Mouse (Mus musculus) kidney, embryonic 14.5 days (tissue): Measurements from ENCODE around the gene Qrfp. TPM values are rescaled to one million over a fixed set of nuclear protein-coding genes. Genes with fewer than 3 reads are reported as not detected.

Experiments
- ATAC-seq: fragments of 200-750 bp; cut with Nextera tagmentation; 2 replicates; pipeline ENCODE4 v1.8.0; 2017; ENCODE audit warnings: moderate number of reproducible peaks, mild to moderate bottlenecking, moderate TSS enrichment, moderate library complexity; ENCODE audit not compliant: low FRiP score, low TSS enrichment
- H3K27ac ChIP-seq: fragments of 300-500 bp; sonication (generic); 2 replicates; pipeline ENCODE4 v1.5.1; 2014; ENCODE audit warnings: low read depth, mild to moderate bottlenecking, low read length, moderate library complexity, mixed read lengths
- H3K27me3 ChIP-seq: fragments of 300-500 bp; sonication (generic); 2 replicates; pipeline ENCODE4 v1.6.1; 2014; ENCODE audit warnings: mild to moderate bottlenecking, low read length; ENCODE audit not compliant: control insufficient read depth, insufficient read depth
- H3K36me3 ChIP-seq: fragments of 300-500 bp; sonication (generic); 2 replicates; pipeline ENCODE4 v1.6.1; 2014; ENCODE audit warnings: low read length, mixed read lengths; ENCODE audit not compliant: control insufficient read depth, insufficient read depth
- H3K4me1 ChIP-seq: fragments of 300-500 bp; sonication (generic); 2 replicates; pipeline ENCODE4 v1.6.1; 2014; ENCODE audit warnings: low read length, mixed read lengths; ENCODE audit not compliant: control insufficient read depth, insufficient read depth
- H3K4me2 ChIP-seq: fragments of 300-500 bp; sonication (generic); replicated peaks from 2 replicates; pipeline ENCODE4 v1.6.1; 2014; ENCODE audit warnings: low read depth, mild to moderate bottlenecking, low read length
- H3K4me3 ChIP-seq: fragments of 300-500 bp; sonication (generic); 2 replicates; pipeline ENCODE4 v1.5.1; 2014; ENCODE audit warnings: mild to moderate bottlenecking, low read length
- H3K9ac ChIP-seq: fragments of 300-500 bp; sonication (generic); 2 replicates; pipeline ENCODE4 v1.6.1; 2014; ENCODE audit warnings: low read depth, mild to moderate bottlenecking, low read length, moderate library complexity
- H3K9me3 ChIP-seq: fragments of 300-500 bp; sonication (generic); 2 replicates; pipeline ENCODE4 v1.6.1; 2016; ENCODE audit warnings: low read length; ENCODE audit not compliant: control insufficient read depth
- WGBS: fragments of 180-500 bp; shearing (Covaris S2); extraction: QIAGEN DNeasy Blood & Tissue Kit; methylation state at CpG from one replicate; pipeline ENCODE4 v1.1.7; 2014; 5-methylcytosine and 5-hydroxymethylcytosine counted together
- polyA plus RNA-seq: library from polyadenylated mRNA; unstranded; fragments of >200 nt; fragmentation: Nextera tagmentation; extraction: Ambion mirVana; gene quantifications from 2 replicates; pipeline ENCODE4 v1.2.1, GENCODE M21; 2014

Gene Qrfp
- polyA plus RNA-seq, 1 experiment from 2014 or later = not detected

GRCm38 (mm10) chr2:31769631-31770111, 40.7 kb downstream of the Qrfp start:
- 33% methylated on average over 6 of the region's 6 CpGs for WGBS
- Histone ChIP-seq H3K27me3 (no peaks in the 10 kb centered on the region), H3K36me3 (no peaks in the 10 kb centered on the region), H3K9ac (peak overlapping the region; percentile 23; the same call in 1 of the 2 replicates), H3K9me3 (no peaks in the 10 kb centered on the region), H3K4me1 (peaks cover 60% of the 10 kb centered on the region), H3K4me3 (0 out of 2 replicates have a peak overlapping the region, but pooled peaks have one; percentile 3), H3K4me2 (peak overlapping the region; percentile 21; the same call in 1 of the 2 replicates), H3K27ac (peak overlapping the region; percentile 51)
- ATAC-seq = no peak

DNA sequence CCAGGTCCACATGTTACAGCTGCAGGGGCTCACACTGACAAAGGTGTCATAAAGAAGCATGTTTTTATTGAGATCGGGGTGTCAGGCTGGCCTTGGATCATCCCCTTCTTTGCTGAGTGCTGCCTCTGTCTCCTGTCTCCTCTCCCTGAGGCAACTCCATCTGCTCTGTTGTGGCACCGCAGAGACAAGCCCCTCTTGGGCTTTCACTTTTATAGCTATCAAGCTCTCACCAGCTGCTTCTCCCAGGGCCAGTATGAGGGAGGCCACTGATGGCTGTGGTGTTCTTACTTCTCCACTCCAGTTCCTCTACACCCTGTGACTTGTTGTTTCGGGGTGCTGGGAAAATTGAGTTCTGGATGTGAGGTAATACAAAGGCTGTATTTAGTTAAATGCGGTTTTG, 41.3 kb downstream of the Qrfp start:
- no peak for ATAC-seq
- Histone ChIP-seq H3K27ac (peak overlapping the region; percentile 51; the same call in 1 of the 2 replicates), H3K27me3 (no peaks in the 10 kb centered on the region), H3K4me3 (0 out of 2 replicates have a peak overlapping the region, but pooled peaks have one; percentile 3), H3K9me3 (no peaks in the 10 kb centered on the region), H3K9ac (peak overlapping the region; percentile 23; the same call in 1 of the 2 replicates), H3K4me2 (peak overlapping the region; percentile 21), H3K4me1 (peaks cover 62% of the 10 kb centered on the region), H3K36me3 (no peaks in the 10 kb centered on the region)
- 37% methylated on average over 4 of the region's 4 CpGs for WGBS

DNA sequence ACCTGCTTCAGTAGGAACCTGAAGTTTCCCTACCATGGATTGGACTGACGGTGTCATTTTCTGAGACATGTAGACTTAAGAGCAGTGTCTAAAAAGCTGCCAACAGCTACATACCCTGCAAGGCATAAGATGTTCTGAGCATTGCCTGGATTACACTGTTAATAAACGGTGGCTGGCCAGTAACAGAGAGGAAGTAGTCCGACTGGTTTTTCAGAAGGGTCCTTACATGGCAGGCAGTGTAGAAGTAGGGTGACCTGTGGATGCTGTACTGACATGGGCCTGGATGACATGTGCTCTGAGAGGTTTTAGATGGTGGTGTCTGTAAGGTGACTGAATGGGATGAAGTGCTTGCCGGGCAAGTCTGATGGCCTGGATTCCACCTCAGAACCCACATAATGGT, 42.6 kb downstream of the Qrfp start:
- Histone ChIP-seq H3K4me2 (no peak overlapping the region), H3K4me1 (peaks cover 71% of the 10 kb centered on the region), H3K36me3 (no peaks in the 10 kb centered on the region), H3K4me3 (no peak overlapping the region), H3K9me3 (no peaks in the 10 kb centered on the region), H3K9ac (no peak overlapping the region), H3K27ac (no peak overlapping the region), H3K27me3 (no peaks in the 10 kb centered on the region)
- ATAC-seq = no peak
- WGBS = 67% methylated on average over 4 of the region's 4 CpGs

GRCm38 (mm10) chr2:31767104-31767503, 43.3 kb downstream of the Qrfp start:
- no peak for ATAC-seq
- no peak overlapping the region for H3K27ac ChIP-seq
- H3K9me3 ChIP-seq = no peaks in the 10 kb centered on the region
- peaks cover 77% of the 10 kb centered on the region for H3K4me1 ChIP-seq
- no peak overlapping the region for H3K9ac ChIP-seq
- H3K4me3 ChIP-seq = no peak overlapping the region
- no peaks in the 10 kb centered on the region for H3K27me3 ChIP-seq
- no peak overlapping the region for H3K4me2 ChIP-seq
- 95% methylated on average over 6 of the region's 6 CpGs for WGBS
- no peaks in the 10 kb centered on the region for H3K36me3 ChIP-seq

GRCm38 (mm10) chr2:31763271-31763670, 47.1 kb downstream of the Qrfp start:
- Histone ChIP-seq H3K36me3 (no peaks in the 10 kb centered on the region), H3K4me3 (no peak overlapping the region), H3K27me3 (no peaks in the 10 kb centered on the region), H3K4me2 (peak overlapping the region; percentile 62), H3K9me3 (no peaks in the 10 kb centered on the region), H3K4me1 (peaks cover 49% of the 10 kb centered on the region), H3K27ac (peak overlapping the region; percentile 71; the same call in 1 of the 2 replicates), H3K9ac (no peak overlapping the region)
- WGBS = 30% methylated on average over 2 of the region's 2 CpGs
- ATAC-seq = no peak

DNA sequence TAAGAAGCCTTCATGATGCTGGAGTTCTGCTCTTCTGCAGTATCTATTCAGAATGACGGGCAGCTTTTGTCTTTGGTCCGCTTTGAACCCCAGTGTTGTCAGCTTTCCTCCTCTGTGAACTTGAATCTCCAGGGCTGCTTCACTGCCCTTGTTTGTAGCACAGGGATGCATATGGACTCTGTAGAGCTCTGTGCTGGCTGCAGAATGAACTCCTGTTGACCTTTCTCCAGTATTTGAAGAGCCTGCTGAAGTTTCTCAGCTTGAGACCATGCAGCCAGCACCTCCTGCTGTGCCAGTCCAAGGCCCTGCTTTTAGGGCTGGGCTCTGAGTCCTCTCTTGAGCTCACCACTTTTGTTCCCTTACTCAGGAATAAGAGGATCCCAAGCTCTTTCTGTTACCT, 47.5 kb downstream of the Qrfp start:
- 36% methylated on average over 2 of the region's 2 CpGs for WGBS
- no peak for ATAC-seq
- Histone ChIP-seq H3K4me1 (peaks cover 45% of the 10 kb centered on the region), H3K9me3 (no peaks in the 10 kb centered on the region), H3K4me2 (peak overlapping the region; percentile 62), H3K9ac (no peak overlapping the region), H3K27ac (peak overlapping the region; percentile 71; the same call in 1 of the 2 replicates), H3K4me3 (peak overlapping the region; percentile 8; the same call in 1 of the 2 replicates), H3K27me3 (no peaks in the 10 kb centered on the region), H3K36me3 (no peaks in the 10 kb centered on the region)

GRCm38 (mm10) chr2:31762155-31762554, 48.2 kb downstream of the Qrfp start:
- Histone ChIP-seq H3K9me3 (no peaks in the 10 kb centered on the region), H3K36me3 (no peaks in the 10 kb centered on the region), H3K4me1 (peaks cover 40% of the 10 kb centered on the region), H3K4me3 (peak overlapping the region; percentile 90), H3K27me3 (no peaks in the 10 kb centered on the region), H3K27ac (no peak overlapping the region), H3K9ac (peak overlapping the region; percentile 100; the same call in 1 of the 2 replicates), H3K4me2 (peak overlapping the region; percentile 62)
- WGBS = 37% methylated on average over 3 of the region's 3 CpGs
- no peak for ATAC-seq

DNA sequence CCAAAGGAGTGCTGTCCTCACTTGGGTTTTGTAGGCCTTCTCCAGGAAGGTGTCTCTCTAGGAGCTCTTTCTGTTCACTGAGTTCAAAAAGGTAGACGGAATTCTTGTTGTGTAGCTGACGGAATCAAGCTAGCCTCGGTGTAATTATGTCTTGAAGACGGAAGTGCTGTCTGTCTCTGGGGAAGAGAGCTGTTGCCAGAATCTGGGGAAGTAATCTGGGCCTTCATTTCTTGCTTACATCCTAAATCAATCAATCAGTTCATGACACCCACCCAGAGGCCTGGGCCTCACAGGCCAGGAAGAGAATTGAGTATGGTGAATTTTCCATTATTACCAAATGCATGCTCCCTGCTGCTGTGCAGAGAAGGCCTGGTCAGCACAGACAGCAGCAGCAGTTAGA, 48.8 kb downstream of the Qrfp start:
- H3K4me1 ChIP-seq = peaks cover 41% of the 10 kb centered on the region
- peak overlapping the region; percentile 100 for H3K9ac ChIP-seq
- H3K27ac ChIP-seq = peak overlapping the region; percentile 97; the same call in 1 of the 2 replicates
- no peaks in the 10 kb centered on the region for H3K36me3 ChIP-seq
- no peaks in the 10 kb centered on the region for H3K27me3 ChIP-seq
- WGBS = 1% methylated on average over 4 of the region's 4 CpGs
- H3K4me2 ChIP-seq = peak overlapping the region; percentile 62
- ATAC-seq = no peak
- H3K4me3 ChIP-seq = peak overlapping the region; percentile 90
- no peaks in the 10 kb centered on the region for H3K9me3 ChIP-seq

DNA sequence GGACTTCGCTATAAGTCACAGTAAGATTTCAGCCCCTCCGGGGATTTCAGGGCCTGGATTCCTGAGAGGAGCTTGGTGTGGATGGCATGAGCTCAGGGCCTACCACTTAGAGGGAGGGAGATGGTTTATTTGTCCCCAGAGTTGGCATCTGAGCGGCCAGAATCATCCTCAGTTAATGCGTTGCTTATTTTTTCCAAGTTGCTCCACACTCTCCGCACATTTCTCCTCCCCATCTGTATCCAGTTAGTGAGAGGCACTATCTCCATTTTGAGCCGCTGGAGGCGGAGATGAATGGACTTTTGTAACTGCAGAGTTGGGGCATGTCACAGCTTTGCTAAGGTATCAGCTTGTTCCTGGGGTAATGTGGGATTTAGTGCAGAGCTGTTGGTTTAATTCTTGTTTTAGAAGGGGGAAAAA, 49.3 kb downstream of the Qrfp start:
- peaks cover 41% of the 10 kb centered on the region for H3K4me1 ChIP-seq

More for the DNA sequence above, 49.3 kb downstream of the Qrfp start:
- ATAC-seq = no peak
- 4% methylated on average over 7 of the region's 7 CpGs for WGBS
- peak overlapping the region; percentile 62 for H3K4me2 ChIP-seq
- no peaks in the 10 kb centered on the region for H3K36me3 ChIP-seq
- no peaks in the 10 kb centered on the region for H3K9me3 ChIP-seq
- peak overlapping the region; percentile 100 for H3K9ac ChIP-seq
- H3K27me3 ChIP-seq = no peaks in the 10 kb centered on the region
- peak overlapping the region; percentile 97; the same call in 1 of the 2 replicates for H3K27ac ChIP-seq
- peak overlapping the region; percentile 90 for H3K4me3 ChIP-seq
